Mouse (Mus musculus): Measurements from ENCODE around the gene Rprml.
A peak's percentile ranks its signal among the peaks of the same experiment; 100 is the strongest.

The Rprml gene

DNA sequence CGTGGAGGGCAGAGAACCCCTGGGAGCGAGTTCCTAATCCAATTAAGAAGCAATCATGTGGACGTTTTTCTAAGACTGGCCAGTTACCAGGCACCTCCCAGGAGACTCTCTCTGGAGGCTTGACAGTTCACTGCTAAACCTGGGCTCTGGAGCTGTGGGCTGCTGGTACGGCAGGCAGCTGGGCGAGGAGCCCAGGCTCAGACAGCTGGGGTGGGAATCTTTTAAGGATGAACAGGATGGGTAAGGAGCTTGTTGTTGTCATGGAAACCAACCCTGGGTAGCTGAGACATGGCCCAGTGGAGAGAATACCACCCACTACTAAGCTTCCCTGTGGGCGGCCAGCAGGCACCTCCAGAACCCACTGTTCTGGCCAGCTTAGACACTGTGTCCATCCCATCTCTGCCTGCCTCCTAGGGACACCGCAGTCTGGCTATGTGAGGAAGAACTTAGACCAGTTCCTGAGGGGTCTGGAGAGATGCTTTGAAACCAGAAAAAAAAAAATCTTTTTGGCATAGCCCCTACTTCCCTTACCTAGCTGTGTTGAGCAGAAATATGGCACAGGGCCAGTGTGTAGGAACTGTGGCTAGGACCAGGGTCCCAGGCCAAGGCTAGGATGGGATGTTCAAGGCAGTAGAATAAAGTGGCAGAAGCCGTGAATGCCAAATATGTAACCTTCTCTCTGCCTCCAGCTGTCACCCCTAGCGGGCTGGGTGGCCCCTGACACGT is 17.0 kb downstream of the Rprml start:
- peak; percentile 19 to 33 for DNase-seq

DNA sequence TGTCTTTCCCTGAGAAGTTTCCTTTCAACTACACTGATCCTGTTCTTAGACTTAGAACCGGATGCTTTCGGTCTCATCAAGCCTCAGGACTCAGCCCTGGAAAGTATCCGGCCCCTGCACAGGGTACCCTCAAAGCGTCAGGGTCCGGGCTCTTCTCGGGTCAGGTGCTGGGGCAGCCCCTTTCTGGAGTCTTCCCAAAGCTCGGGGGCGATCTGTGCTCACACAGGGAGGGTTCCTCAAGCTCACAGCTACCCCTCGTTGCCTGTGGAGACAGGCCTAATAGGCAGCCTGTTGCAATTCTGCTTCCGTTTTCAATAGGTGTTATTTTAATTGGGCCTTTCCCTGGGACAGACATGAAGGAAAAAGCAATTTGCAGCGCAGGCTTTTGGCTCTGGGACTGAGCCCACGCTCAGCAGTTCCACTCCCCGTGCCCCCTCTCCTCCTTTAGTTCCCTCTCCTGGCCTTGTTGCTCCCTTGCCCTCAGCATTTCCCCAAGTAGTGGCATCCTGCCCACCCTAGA is 17.6 kb downstream of the Rprml start:
- DNase-seq, result no peak

DNA sequence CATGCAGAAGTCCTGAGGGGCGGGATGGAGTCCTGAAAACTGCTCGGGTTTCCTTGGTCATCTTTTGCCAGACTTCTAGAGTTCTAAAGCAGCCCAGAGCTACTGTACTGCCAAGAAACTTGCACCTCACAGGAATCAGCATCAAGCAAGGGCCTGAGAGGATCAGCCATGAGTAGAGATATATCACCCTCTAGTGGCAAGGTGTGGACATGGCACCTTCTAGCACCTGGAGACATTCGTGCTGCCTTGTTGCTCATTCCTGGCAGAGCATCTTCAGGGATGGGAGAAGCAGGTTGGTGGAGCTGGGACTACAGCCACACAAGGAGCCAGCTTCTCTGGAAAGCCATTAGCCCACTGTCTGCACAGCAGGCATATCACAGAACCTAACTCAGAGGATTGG is 26.2 kb downstream of the Rprml start:
- DNase-seq, result peak; percentile 76 to 79

DNA sequence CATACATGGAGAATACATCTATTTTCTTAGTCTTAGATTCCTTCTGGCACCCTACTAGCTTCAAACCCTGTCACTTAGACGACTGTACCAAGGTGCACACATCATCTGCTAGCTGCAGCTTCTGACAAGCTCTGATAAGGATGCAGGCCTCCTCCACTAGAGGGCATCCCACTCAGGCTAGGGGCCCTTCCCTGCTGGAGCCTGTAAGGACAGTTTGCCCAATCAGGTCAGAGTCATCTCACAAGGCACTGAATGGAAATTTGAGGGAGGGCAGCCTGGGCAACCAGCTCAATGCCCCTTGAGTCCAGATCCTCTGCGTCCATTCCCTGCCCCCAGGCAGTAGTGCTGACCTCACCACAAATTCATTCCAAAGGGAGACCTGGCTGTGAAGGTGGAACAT is 27.7 kb downstream of the Rprml start:
- DNase-seq, result peak; percentile 56 to 59

DNA sequence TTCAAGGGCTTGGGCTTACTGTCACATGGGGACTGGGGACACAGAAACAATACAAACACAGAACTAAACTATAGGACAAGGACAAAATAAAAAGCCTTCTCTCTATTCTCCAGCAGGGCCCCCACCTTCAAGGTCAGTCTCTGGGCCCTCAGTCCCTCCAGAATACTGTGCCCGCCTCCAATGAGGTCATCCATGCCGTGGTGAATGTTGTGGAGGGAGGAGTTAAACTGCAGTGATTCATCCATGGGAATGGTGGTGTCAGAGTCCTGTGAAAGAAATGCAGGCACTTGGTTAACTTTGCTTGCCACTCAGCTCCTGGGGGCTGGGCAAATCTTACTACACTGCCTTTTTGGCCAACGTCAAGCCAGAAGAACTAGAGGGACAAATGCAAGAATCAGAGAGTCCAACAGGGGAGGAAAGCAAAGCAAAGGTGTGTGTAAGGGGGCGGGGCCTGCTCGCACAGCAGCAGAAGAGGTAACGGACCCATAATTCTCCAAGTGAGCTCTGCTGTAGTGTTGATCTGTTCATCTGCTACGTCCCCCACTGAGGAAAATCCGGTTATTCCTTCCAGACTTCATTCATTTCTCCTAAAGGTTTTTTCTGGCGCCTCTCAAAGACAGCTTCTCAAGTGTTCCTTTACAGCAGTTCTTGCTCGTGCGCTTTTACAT is 34.4 kb downstream of the Rprml start:
- no peak for DNase-seq

DNA sequence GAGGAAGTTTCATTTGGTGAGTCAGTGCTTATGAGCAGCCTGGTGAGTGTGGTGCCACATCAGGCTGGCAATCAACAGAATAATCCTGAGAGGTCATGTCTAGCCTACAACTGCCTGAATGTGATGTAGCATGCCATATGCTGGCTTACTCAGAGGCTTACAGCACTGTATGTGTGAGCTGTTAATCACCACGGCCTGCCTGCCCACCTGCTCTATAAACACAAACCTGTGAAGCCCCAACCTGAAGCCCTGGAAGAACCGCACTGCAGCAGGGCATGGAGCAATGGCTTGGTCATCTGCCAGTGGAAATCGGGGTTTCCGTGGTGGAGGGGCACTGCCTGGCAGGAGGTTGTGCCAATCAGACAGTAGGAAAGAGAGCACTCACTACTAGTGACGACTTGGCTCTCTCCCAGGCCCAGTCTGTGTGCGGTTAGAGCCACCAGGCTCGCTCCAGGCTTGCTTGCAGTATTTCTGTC is 35.9 kb downstream of the Rprml start:
- no peak for DNase-seq

DNA sequence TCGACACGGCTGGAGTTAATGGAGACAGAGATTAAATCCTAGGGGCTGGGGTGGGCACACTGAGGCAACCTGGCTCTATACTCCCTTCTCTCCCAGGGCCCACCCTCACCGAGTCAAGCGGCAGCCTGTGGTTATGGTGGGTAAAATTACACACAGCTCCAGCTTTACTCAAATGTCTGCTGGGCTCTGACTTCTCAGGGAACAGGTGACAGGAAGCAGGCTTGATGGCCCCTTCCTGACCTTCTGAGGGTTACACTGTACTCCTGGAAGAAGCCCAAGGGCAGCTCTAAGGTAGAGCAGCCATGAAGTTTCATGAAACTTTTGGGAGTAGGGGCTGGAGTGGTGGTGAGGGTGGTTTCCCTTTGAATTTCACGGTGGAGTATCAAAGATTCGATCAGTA is 37.3 kb downstream of the Rprml start:
- DNase-seq, result no peak

DNA sequence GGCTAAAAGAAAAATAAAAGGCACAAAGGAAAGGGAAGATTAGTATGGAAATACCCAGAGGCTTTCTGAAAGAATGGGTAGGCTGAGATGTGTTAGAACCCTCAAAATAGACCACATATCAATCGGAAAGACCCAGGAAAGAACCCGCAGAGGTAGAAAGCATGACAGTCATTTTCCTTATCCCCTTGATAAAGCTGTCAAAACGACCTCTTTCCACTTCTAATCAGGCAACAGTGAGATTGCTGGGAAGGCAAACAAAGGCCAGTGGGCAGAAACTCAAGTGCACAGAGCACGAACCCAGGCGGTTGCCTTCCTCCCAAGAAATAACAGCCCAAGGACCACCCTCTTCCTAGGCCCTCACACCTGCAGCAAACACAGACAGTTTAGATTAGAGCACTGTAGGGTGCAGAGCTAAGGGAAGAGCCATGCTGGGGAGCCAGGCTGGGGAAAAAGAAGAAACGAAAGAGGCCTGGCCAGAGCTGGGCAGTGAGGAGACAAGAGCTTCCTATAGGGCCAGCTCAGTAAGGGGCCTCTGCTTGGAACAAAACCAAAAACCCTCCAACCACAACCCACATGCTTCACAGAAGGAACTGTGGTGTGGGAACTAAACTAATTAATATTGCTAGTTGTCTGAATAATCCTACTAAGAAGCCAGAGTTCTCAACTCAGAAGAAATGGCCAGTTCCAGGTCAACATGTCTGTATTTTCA is 39.1 kb downstream of the Rprml start:
- no peak for DNase-seq

DNA sequence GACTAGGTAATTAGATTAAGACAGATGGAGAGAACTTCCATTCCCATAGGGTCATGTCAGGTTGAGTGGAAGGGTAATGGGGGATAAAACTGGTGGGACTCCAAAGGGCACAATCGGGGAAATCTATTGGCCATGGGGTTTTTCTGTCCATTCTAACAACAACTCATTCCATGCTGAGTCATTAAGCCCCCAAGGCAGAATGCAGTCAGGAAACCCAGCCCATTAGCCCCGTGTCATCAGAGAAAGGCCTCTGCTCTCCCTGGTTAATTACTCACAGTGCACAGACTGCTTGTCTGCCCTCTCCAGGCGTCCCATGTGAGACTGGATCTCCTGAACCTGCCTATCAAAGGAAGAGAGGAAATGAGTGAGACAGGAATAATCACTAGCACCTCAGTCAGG is 39.6 kb downstream of the Rprml start:
- no peak for DNase-seq

DNA sequence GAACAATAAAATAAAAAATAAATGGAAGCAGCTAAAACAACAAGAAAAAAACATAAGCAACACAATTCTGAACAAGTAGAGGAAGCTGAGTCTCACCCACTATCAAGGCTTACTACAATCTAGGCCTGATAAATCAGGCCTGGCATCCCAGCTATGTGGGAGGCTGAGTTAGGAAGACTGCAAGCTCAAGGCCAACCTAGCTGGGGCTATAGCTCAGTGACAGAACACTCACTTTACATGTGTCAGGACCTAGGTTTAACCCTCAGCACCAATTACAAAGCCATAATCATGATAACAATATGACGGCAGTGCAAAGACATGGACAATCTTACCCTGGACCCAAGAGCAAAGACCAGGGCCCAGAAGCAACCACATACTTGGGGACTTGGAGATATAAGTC is 41.7 kb downstream of the Rprml start:
- no peak for DNase-seq

DNA sequence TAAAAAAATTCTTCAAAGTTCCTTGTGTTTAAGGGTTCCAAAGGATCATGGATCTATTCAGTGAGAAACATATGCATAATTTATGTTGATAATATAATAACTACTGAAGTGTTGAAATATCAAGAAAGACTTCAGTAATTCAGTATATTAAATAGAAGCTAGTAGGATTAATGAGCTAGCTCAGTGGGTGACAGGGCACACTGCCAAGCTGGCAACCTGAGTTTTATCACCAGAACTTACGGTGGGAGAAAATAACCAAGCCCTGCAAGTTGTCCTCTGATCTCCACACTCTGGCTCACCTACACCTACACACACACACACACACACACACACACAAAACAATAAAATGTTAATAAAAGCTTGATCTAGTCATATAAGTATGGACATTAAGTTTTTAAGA is 43.9 kb downstream of the Rprml start:
- DNase-seq, result peak; percentile 19 to 28

DNA sequence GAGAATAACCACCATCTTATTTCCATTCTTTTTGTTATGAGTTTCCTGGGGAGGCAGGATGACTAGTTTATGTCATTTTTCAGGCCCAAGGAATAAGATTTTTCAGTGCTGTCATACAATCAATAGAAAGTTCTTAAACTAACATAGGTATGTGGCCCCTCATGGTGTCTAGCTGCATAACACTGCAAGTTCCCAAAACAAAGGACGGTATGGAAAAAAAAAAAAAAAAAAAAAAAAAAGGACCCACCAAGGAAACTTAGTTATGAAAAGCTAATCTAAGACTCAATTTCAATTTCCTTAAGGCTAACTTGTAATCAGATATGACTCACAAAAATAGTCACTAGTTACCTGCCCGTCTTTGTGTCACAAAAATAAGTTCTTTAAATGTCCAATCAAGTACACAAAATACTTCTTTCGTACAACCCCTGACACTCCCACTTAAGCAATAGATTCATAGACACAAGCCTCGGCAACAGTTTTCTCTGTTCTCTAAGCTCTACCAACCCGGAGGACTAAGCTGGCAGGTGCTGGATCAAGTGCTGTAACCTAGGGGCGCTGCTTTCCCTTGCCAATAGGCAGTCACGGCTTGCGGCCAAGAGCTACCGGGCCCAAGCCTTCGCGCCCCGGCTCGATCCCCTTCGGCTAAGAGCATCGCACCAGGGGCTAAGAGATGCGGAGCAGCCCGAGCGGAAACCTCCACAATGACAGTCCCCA is 47.6 kb downstream of the Rprml start:
- DNase-seq, result no peak

DNA sequence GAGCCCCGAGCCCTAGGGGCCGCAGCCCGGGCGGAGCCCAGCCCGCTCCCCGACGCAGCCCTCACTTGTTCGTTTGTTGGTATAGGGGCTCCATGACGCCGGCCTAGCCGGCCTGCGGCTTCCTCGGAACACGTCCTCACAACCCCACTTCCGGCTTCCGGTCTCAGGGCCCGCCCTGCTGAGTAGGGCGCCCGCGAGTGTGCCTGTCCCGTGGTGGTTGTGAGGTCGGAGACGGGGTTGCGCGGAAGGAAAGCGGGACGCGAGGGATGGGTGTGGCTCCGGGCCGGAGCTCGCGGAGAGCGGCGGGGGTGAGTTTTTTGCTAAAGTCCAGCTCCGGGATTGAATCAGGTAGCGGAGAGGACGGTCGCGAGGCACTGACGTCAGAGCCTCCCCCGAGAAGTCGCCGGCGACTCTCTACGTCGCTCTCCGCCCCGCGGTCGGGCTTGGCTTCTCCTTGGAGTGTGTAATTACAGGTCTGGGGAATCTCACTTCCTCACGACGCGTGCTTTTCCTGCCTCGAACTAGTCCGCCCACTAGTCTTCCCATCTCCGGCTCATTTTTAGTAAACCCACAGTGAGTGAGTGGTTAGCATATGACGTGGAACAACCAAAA is 48.3 kb downstream of the Rprml start, which contains the start of gene Gosr2:
TSS of gene Gosr2 (minus strand) at position 334 of the 612 bp plus-strand sequence.
- peak; percentile 86 to 91 for DNase-seq

DNA sequence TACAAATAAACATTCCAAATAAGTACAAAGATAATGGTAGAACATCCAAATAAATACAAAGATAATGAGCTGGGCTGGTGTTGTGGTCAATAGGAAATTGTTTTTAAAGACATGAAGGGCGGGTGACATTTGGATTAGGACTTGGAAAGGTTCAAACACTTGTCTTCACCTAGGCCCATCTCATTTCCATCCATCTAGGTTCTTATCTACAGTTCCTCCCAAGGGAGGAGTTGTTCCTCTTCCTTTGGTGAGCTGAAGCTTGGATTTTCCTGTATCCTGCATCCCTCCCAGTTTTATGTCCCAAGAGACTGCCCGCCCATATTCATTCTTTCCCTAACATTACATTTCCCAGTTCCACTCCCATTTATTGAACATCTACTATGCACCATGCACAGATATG is 48.9 kb downstream of the Rprml start:
- DNase-seq, result peak in 1 of 2 experiments; percentile 11
